Mouse (Mus musculus): ENCODE data around the gene Tmub2. TPM values are rescaled to one million over a fixed set of nuclear protein-coding genes. Genes with fewer than 3 reads are reported as not detected.

Tmub2 gene
- polyA plus RNA-seq, 1 experiment from 2014 or later, result 78.7 TPM

Other genes starting within 250 kb of the Tmub2 start
- 0.26 and 0.46 TPM in 2 replicates for gene Cd300lg, start 243.4 kb upstream of the Tmub2 start, polyA plus RNA-seq (2015; fragmentation: Nextera tagmentation; extraction: Ambion mirVana)
- gene Mpp2, start 196.4 kb upstream of the Tmub2 start, polyA plus RNA-seq (2015; fragmentation: Nextera tagmentation; extraction: Ambion mirVana), result 21.0 and 24.1 TPM in 2 replicates
- not detected in 2 replicates for gene Ppy, start 183.6 kb upstream of the Tmub2 start, polyA plus RNA-seq (2015; fragmentation: Nextera tagmentation; extraction: Ambion mirVana)
- not detected in 2 replicates for gene Pyy, start 177.1 kb upstream of the Tmub2 start, polyA plus RNA-seq (2015; fragmentation: Nextera tagmentation; extraction: Ambion mirVana)
- not detected in 2 replicates for gene Nags, start 139.4 kb upstream of the Tmub2 start, polyA plus RNA-seq (2015; fragmentation: Nextera tagmentation; extraction: Ambion mirVana)
- 43.9 and 44.7 TPM in 2 replicates for gene Tmem101, start 128.5 kb upstream of the Tmub2 start, polyA plus RNA-seq (2015; fragmentation: Nextera tagmentation; extraction: Ambion mirVana)
- 103 and 123 TPM in 2 replicates for gene Lsm12, start 99.6 kb upstream of the Tmub2 start, polyA plus RNA-seq (2015; fragmentation: Nextera tagmentation; extraction: Ambion mirVana)
- gene G6pc3, start 95.3 kb upstream of the Tmub2 start, polyA plus RNA-seq (2015; fragmentation: Nextera tagmentation; extraction: Ambion mirVana), result 21.5 and 26.2 TPM in 2 replicates
- 124 and 136 TPM in 2 replicates for gene Hdac5, start 54.8 kb upstream of the Tmub2 start, polyA plus RNA-seq (2015; fragmentation: Nextera tagmentation; extraction: Ambion mirVana)
- 5.4 and 5.5 TPM in 2 replicates for gene BC030867, start 36.0 kb upstream of the Tmub2 start, polyA plus RNA-seq (2015; fragmentation: Nextera tagmentation; extraction: Ambion mirVana)
- gene Asb16, start 16.2 kb upstream of the Tmub2 start, polyA plus RNA-seq (2015; fragmentation: Nextera tagmentation; extraction: Ambion mirVana), result not detected in 2 replicates
- 28.5 and 29.5 TPM in 2 replicates for gene Atxn7l3, start 11.7 kb downstream of the Tmub2 start, polyA plus RNA-seq (2015; fragmentation: Nextera tagmentation; extraction: Ambion mirVana)
- 99.1 and 116 TPM in 2 replicates for gene Ubtf, start 34.8 kb downstream of the Tmub2 start, polyA plus RNA-seq (2015; fragmentation: Nextera tagmentation; extraction: Ambion mirVana)
- 2.0 and 2.9 TPM in 2 replicates for gene Slc4a1, start 81.3 kb downstream of the Tmub2 start, polyA plus RNA-seq (2015; fragmentation: Nextera tagmentation; extraction: Ambion mirVana)
- 129 and 156 TPM in 2 replicates for gene Rundc3a, start 108.5 kb downstream of the Tmub2 start, polyA plus RNA-seq (2015; fragmentation: Nextera tagmentation; extraction: Ambion mirVana)
- 134 and 143 TPM in 2 replicates for gene Slc25a39, start 123.0 kb downstream of the Tmub2 start, polyA plus RNA-seq (2015; fragmentation: Nextera tagmentation; extraction: Ambion mirVana)
- gene Grn, start 145.4 kb downstream of the Tmub2 start, polyA plus RNA-seq (2015; fragmentation: Nextera tagmentation; extraction: Ambion mirVana), result 68.0 and 72.8 TPM in 2 replicates
- gene Fam171a2, start 162.8 kb downstream of the Tmub2 start, polyA plus RNA-seq (2015; fragmentation: Nextera tagmentation; extraction: Ambion mirVana), result 16.1 and 17.8 TPM in 2 replicates
- 3.6 and 6.6 TPM in 2 replicates for gene Itga2b, start 185.2 kb downstream of the Tmub2 start, polyA plus RNA-seq (2015; fragmentation: Nextera tagmentation; extraction: Ambion mirVana)